Comparison of ENCODE assay signal across 7 mouse cellular contexts in the genomic region with DNA sequence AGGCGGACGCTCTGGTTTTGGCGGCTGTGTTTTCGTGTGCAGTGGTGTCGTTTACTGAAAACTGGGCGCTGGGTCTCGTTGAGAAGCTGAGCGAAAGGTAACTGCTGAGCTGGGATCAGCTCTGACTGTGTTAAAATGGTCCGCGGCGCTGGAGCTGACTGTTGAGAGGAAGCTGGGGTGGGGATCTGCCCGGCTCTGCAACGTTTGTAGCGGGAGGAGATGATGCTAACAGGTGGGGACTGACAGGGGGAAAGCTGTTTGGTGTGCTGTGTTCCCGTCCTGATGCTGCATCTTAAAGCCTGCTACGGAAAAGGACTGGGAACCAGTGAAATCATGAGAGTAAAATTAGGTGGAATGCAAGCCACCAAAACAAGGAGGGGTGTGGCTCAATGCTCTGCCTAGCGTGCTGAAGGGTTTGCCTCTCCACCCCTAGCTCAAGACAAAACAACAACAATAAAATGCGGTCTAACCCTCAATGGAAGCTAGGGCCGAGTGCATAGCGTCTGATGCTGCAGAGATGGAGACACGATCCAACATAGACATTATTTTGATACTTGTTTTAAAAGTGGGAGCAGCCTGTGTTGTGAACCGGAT. TPM values are rescaled to one million over a fixed set of nuclear protein-coding genes. Genes with fewer than 3 reads are reported as not detected.
DNase-seq lines count a peak whose midpoint lies in the region; ATAC-seq lines count a peak whose summit lies in the region.

No protein-coding gene starts in this region.

- H3K27me3 ChIP-seq in embryonic facial prominence, embryonic 15.5 days, result no peaks in the 10 kb centered on the region
- H3K27me3 ChIP-seq in limb, embryonic 10.5 days (ENCODE audit: low read depth, poor library complexity, severe bottlenecking), result no peaks in the 10 kb centered on the region
- no peaks in the 10 kb centered on the region for H3K27me3 ChIP-seq in neural tube, embryonic 15.5 days (replicated peaks)

- H3K4me2 ChIP-seq in embryonic facial prominence, embryonic 15.5 days (replicated peaks), result peak overlapping the region; percentile 80
- H3K4me2 ChIP-seq in neural tube, embryonic 15.5 days, result peak overlapping the region; percentile 80

- H3K9me3 ChIP-seq in embryonic facial prominence, embryonic 15.5 days (replicated peaks), result no peaks in the 10 kb centered on the region
- H3K9me3 ChIP-seq in limb, embryonic 10.5 days (replicated peaks), result no peaks in the 10 kb centered on the region
- H3K9me3 ChIP-seq in neural tube, embryonic 15.5 days (replicated peaks), result no peaks in the 10 kb centered on the region

- ATAC-seq in embryonic facial prominence, embryonic 15.5 days (ENCODE audit: insufficient number of reproducible peaks, low FRiP score, low TSS enrichment, low read depth), result no peak
- ATAC-seq in neural tube, embryonic 15.5 days (ENCODE audit: low FRiP score), result no peak; the same call in 1 of the 2 replicates

- H3K27ac ChIP-seq in embryonic facial prominence, embryonic 15.5 days (replicated peaks), result peak overlapping the region; percentile 97
- peak overlapping the region; percentile 93 for H3K27ac ChIP-seq in limb, embryonic 10.5 days
- peak overlapping the region; percentile 93 for H3K27ac ChIP-seq in neural tube, embryonic 15.5 days (replicated peaks)

- H3K36me3 ChIP-seq in embryonic facial prominence, embryonic 15.5 days, result no peaks in the 10 kb centered on the region
- peaks cover 13% of the 10 kb centered on the region; the same call in 1 of the 2 replicates for H3K36me3 ChIP-seq in limb, embryonic 10.5 days
- no peaks in the 10 kb centered on the region for H3K36me3 ChIP-seq in neural tube, embryonic 15.5 days

- DNase-seq in ovary, adult 18-20 months (ENCODE audit: low spot score), result peak; percentile 1
- no peak for DNase-seq in ovary, postnatal 14 days (ENCODE audit: low spot score)
- DNase-seq in limb, embryonic 10.5 days (ENCODE audit: low spot score), result no peak
- DNase-seq in left cerebral cortex, postnatal 10 days (ENCODE audit: extremely low spot score in 1 of 2, low spot score in 2 of 2), result no peak
- DNase-seq in urinary bladder, postnatal 14 days (ENCODE audit: low spot score), result no peak

- intact Hi-C loops in left cerebral cortex, postnatal 10 days (cut with DNase I), result no loop called here

- H3K9ac ChIP-seq in embryonic facial prominence, embryonic 15.5 days, result peak overlapping the region; percentile 48
- peak overlapping the region; percentile 63 for H3K9ac ChIP-seq in neural tube, embryonic 15.5 days (replicated peaks)

- peak overlapping the region; percentile 67 for H3K4me3 ChIP-seq in embryonic facial prominence, embryonic 15.5 days (replicated peaks)
- H3K4me3 ChIP-seq in limb, embryonic 10.5 days, result peak overlapping the region; percentile 73
- peak overlapping the region; percentile 59 for H3K4me3 ChIP-seq in neural tube, embryonic 15.5 days (replicated peaks)

- 2% methylated on average over 22 of the region's 22 CpGs for WGBS in embryonic facial prominence, embryonic 15.5 days
- WGBS in limb, embryonic 10.5 days, result 2% methylated on average over 22 of the region's 22 CpGs
- under 1% methylated on average over 22 of the region's 22 CpGs for WGBS in neural tube, embryonic 15.5 days

- peaks cover 9% of the 10 kb centered on the region for H3K4me1 ChIP-seq in embryonic facial prominence, embryonic 15.5 days
- peaks cover 18% of the 10 kb centered on the region for H3K4me1 ChIP-seq in limb, embryonic 10.5 days
- peaks cover 22% of the 10 kb centered on the region for H3K4me1 ChIP-seq in neural tube, embryonic 15.5 days

RNA-seq across cellular contexts. Expression of gene Mettl4, which starts 0.4 kb away (rescaled TPM):
- polyA plus RNA-seq in embryonic facial prominence, embryonic 15.5 days (2015; fragmentation: Nextera tagmentation; extraction: Ambion mirVana), result 17.8 and 19.0 TPM in 2 replicates
- polyA plus RNA-seq in limb, embryonic 10.5 days (2016; fragmentation: Nextera tagmentation; extraction: Ambion mirVana), result 25.0 and 26.1 TPM in 2 replicates
- polyA plus RNA-seq in neural tube, embryonic 15.5 days (2015; fragmentation: Nextera tagmentation; extraction: Ambion mirVana), result 15.9 and 17.2 TPM in 2 replicates
- total RNA-seq in left cerebral cortex, postnatal 10 days (2021), result 10 to 100 TPM; 14.7 to 15.3 TPM
